Mouse (Mus musculus) naive thymus-derived CD4-positive, alpha-beta T cell, adult 2 months (primary cell): ENCODE results near the gene Abl2.
"Not testable (repeated sequence)": the region's sequence is repeated elsewhere in the genome, so short reads cannot be mapped to it uniquely, and the experiment has no call there.

ENCODE experiments used
- DNase-seq: peaks from one replicate; pipeline ENCODE4 v3.0.0-alpha.2; 2011; ENCODE audit warnings: low read depth

Gene Abl2

DNA sequence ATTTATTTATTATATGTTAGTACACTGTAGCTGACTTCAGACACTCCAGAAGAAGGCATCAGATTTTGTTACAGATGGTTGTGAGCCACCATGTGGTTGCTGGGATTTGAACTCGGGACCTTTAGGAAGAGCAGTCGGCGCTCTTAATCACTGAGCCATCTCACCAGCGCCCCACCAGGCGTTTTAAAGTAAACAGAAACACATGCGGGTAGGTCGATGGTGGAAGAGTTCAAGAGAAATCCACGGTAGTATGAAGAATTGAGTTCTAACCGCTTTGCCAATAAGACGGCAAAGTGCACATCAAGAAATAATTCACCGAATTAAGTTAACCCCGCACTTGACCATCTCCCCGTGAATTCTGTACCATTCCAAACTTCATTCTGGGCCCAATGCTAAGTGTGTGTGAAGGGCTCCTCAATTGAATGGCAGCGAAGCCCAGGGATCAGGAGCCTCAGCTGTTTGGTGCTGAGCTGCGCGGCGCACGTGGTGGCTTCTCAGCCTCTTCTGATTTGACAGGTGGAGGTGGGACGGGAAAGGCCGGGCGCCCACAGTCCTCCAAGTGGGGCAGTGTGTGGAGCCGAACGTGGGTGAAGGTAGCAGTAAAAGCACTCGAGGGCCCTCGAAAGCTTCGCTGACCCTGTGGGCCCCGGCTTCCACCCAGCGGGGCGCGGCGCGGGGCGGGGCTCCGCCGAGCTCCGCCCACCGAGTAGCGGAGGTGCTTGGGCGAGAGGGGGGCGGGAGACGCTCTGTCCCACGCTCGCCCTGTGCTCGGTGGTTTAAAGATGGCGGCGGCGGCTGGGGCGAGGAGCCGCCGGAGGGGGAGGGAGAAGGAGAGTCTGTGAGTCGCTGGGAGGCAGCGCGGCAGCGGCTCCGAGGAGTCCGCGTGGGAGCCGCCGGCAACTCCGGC, at the start of gene Abl2:
Gene Abl2, plus strand, starts transcription at position 763 of the 907 bp plus-strand sequence.
- DNase-seq: peak; percentile 91

GRCm38 (mm10) chr1:156520136-156520780, 38.3 kb upstream of the Abl2 start:
- peak; percentile 15 for DNase-seq

- peak; percentile 96 for DNase-seq
These were observed 36.6 kb upstream of the Abl2 start for GRCm38 (mm10) chr1:156521796-156522517.

DNA sequence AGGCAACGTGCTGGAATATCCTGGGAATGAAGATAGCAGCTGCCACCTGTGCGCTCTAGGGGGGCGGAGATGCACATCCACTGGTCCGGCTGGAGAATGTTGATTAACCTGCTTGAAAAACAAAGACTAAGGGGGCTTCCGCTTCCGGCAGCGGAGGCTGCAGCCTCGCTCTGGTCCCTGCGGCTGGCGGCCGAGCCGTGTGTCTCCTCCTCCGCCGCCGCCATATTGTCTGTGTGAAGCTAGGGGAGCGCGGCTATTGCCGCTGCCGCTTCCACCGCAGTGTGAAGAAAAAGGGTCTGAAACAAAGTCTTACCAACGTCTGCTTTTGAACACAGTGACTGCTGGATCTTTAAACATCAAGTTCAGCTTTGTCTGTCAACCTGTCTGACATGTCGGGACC, 34.7 kb upstream of the Abl2 start, which contains the start of gene Gm10031:
Gene Gm10031, plus strand, starts transcription at position 171 of the 400 bp plus-strand sequence.
- DNase-seq: not testable (repeated sequence)

GRCm38 (mm10) chr1:156532476-156533175, 26.0 kb upstream of the Abl2 start:
- DNase-seq: not testable (repeated sequence)

DNA sequence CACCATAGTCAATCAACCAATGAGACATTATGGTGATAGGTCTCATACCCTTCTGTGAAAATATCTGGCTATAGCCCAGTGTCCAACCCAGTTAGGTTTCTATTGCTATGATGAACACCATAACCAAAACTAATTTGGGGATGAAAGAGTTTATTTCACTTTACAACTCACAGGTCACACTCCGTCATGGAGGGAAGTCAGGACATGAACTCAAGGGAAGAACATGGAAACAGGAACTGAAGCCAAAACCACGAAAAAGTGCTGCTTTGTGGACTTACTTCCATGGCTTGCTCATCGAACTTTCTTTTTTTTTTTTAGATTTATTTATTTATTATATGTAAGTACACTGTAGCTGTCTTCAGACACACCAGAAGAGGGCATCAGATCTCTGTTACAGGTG, 25.1 kb upstream of the Abl2 start:
- no peak for DNase-seq

DNA sequence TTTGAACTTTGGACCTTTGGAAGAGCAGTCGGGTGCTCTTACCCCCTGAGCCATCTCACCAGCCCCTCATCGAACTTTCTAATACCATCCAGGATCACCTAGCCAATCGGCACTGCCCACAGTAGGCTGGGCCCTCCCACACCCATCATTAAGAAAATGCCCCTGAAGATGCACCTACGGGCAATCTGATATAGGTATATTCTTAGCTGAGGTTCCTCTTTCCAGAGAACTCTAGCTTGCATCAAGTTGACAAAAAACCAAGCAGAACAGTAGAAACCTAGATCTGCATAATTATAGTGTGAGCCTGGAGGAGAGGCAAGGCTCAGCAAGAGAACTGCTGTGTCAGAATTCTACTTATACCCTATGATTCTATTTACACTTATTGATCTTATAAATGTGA, 24.7 kb upstream of the Abl2 start:
- no peak for DNase-seq

DNA sequence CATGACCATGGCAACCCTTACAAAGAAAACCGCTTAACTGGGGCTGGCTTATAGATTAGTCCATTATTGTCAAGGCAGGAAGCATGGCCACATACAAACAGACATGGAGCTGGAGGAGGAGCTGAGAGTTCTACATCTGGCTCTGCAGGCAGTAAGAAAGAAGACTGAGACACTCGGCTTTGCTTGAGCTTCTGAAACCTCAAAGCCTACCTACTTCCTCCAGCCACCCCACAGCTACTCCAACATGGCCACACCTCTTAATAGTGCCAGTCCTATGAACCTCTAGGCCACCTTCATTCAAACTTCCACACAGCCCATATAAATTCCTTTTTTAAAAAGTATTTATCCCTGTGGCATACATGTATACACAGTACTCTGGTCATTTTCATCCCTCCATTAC, 21.6 kb upstream of the Abl2 start:
- DNase-seq: peak; percentile 35

GRCm38 (mm10) chr1:156537701-156538100, 20.9 kb upstream of the Abl2 start:
- DNase-seq: no peak

DNA sequence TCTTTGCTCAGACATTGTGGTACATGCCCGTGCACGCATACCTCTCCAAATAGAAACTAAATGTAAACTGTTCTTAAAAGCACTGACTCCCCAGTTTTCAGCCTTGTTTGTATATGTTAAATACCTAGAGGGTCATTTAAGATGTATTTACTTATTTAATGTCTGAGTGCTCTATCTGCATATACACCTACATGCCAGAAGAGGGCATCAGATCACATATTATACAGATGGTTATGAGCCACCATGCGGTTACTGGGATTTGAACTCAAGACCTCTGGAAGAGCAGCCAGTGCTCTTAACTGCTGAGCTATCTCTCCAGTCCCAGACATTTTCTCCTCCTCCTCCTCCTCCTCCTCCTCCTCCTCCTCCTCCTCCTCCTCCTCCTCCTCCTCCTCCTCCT, 20.2 kb upstream of the Abl2 start:
- peak; percentile 50 for DNase-seq

- peak; percentile 44 for DNase-seq
These were observed 18.6 kb upstream of the Abl2 start for GRCm38 (mm10) chr1:156539787-156540560.

DNA sequence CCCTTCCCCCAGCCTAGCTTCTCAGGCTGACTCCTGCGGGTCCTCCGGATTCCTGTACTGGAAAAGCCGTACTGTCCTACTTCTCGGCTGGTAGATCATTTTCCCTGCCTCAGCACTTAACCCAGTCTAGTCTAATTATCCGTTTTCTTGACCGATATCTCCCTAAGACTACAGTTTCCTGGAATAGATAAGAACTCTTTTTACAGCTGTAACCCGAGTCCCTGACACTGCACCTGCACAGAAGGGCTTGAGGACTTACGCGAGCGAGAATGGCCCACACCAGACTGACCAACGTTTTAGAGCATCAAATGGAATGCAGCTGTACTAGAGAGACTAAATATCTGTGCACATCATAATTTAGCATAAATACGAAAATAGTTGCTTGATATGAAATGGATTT, 14.6 kb upstream of the Abl2 start:
- no peak for DNase-seq

DNA sequence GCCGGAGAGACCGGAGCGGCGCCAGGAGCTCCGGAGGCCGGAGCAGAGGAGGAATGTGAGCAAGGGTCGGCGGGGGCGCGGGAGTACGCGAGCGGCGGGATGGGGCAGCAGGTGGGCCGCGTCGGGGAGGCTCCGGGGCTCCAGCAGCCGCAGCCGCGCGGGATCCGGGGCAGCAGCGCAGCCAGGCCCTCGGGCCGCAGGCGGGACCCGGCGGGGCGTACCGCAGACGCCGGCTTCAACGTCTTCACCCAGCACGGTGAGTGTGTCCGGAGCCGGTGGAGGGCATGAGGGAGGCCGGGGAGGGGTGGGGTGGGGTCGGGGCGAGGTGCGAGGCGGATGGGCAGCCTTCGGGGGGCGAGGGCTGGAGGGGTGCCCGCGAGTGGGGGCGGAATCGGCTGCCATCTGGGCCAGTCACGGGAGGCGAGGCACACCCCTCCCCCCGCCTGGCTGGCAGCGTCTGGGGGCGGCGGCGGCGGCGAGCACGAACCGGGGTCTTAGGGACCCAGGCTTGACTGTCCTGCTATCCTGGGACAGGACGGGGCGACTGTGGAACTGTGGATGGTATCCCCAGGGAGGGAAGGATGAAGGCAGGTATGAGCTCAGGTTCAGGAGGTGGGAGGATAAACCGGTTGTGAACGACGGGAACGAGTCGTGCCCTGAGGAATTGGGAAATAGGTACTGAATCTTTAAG, 509 bp downstream of the Abl2 start:
- peak; percentile 49 for DNase-seq

- peak; percentile 43 for DNase-seq
These were observed 1.0 kb downstream of the Abl2 start for GRCm38 (mm10) chr1:156559641-156560020.

DNA sequence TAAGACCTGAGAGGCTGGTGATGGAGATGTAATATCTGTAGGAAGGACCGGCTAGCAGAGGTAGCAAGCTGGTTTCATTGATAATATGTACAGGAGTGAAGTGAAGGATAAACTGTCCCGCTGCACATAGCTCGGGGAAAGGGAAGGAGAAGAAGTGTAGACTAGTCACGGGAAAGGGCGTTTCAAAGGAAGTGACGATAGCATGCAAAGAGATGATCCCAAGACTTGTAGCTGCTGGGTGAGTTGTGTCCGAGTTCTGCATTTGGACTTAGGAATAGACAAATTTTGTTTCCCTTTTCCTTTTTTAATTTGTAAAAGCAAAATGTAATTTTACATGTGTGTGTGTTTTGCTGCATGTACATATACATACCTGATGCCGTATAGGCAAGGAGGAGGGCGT, 1.9 kb downstream of the Abl2 start:
- DNase-seq: no peak

DNA sequence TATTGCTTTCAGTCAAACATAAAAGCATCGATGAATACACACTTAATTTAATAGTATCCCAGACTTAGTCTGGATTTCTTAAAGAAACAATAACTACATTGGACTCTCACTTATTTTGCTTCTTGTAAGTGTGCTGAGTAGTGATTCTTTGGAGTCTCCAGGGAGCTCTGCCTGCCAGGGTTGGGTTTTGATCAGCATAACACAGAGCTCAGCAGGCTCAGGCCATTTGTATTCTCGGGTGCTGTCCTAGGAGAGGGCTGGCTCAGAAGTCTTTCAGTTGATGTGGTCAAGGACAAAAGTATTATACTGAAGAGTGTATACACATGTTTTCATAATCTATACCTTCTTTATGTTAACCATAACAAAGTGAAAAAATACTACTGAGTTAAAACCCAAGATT, 6.7 kb downstream of the Abl2 start:
- DNase-seq: no peak

DNA sequence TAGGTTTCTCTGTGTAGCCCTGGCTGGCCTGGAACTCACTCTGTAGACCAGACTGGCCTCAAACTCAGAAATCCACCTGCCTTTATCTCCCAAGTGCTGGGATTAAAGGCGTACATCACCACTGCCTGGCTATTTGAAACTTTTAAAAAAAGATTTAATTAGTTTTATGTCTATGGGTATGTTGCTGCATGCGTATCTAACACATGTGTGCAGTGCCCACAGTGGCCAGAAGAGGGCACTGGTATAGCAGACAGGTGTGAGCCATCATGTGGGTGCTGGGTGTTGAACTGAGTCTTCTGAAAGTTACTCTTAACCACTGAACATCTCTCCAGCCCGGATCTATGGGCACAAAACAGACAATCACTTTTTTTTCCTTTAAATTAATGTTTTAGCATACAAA, 7.5 kb downstream of the Abl2 start:
- peak; percentile 65 for DNase-seq

- peak; percentile 54 for DNase-seq
These were observed 11.0 kb downstream of the Abl2 start for GRCm38 (mm10) chr1:156569615-156570014.

DNA sequence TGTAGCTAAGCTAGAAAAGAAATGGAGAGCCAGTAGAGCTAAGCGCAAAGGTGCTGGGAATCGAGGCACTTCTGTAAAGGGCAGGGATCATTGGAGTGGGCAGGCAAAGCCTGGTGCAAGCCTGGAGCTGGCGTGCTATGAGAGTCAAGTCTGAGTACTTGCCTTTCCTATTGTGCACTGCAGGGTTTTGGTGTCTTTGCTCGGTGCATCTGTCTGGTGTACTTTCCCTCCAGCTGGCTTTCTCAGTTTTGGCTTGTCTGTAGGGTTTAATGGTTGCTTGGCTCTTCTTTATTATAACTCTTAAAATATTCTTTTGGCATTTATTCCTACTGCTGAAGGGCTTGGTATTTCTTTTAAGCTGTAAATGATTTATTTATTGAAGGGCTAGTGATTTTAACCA, 14.4 kb downstream of the Abl2 start:
- no peak for DNase-seq

DNA sequence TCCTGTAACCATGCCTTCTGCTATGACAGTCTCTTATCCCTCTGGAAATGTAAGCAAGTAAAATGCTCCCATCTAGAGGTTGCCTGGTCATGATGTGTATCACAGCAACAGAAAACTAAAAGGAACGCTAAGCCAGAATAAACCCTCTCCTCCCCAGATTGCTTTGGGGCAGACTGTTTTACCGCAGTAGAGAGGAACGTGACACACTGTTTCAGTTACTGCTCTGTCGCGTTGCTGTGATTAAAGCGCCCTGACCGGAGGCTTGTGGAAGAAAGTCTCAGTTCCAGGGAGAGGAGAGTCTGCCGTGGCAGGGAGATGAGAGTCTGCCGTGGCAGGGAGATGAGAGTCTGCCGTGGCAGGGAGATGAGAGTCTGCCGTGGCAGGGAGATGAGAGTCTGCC, 22.6 kb downstream of the Abl2 start:
- DNase-seq: no peak

DNA sequence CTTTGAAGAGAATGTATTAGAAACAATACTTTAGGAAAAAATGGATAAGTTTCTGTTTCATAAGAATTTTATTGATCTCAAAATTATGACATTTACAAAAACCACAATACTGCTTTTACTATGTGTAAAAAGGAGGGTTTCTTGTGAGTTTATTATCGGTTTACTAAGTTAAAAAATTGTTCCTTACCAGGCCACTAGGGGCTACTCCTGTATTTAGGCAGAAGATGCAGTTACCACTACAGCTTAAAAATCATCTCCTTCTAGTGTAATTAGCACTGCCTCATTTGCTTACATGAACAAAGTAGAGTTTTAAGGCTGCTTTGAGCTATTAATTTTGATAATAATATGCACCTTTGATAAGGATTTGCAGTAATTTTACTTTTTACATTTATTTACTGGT, 25.6 kb downstream of the Abl2 start:
- DNase-seq: peak; percentile 54
